Mouse (Mus musculus) G1E (cell line): ENCODE measurements around the gene Atad5.

Experiments used
- CTCF ChIP-seq: IDR thresholded peaks from 2 replicates; pipeline ENCODE4 v1.5.1; 2012; ENCODE audit warnings: low read depth, low read length, inconsistent platforms, mixed read lengths
- GATA1 ChIP-seq: IDR thresholded peaks from 2 replicates; pipeline ENCODE4 v1.6.1; 2012; ENCODE audit warnings: borderline replicate concordance, low read length, inconsistent platforms, mixed read lengths
- GATA2 ChIP-seq: IDR thresholded peaks from 2 replicates; pipeline ENCODE4 v1.6.1; 2012; ENCODE audit warnings: low read depth, low read length, inconsistent platforms, borderline replicate concordance
- POLR2AphosphoS5 ChIP-seq: IDR thresholded peaks from 2 replicates; pipeline ENCODE4 v1.6.1; 2012; ENCODE audit warnings: low read depth, low read length, inconsistent platforms; ENCODE audit not compliant: insufficient replicate concordance
- TAL1 ChIP-seq: conservative IDR thresholded peaks from 2 replicates; pipeline ENCODE4 v1.6.1; 2012; ENCODE audit warnings: low read depth, low read length, inconsistent platforms, mixed read lengths

GRCm38 (mm10) chr11:80173963-80174670 lies 84.9 kb downstream of the Atad5 start:
- TF ChIP-seq TAL1 (no peak), POLR2AphosphoS5 (no peak), CTCF (no peak), GATA1 (no peak), GATA2 (no peak)
